In the genomic region with DNA sequence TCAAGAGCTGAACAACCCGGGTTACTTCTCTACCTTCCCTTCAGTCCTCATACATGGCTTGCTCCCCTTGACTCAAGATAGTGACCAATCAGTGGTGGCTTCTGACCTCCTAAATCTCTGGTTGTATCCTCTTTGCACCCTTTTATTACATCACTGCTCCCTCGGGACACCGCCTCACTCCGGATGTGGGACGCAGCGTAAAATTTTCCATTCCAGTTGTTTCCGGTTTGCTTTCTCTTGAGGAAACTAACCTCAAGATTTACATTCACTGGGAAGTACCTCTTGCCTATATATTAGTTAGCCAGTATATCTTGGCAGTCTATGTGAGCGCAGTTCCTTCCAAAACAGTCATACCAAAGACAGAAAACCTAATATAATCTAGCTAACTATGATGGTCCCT, we compare ENCODE assay signal across 1 mouse cellular context.
A peak's percentile ranks its signal among the peaks of the same experiment; 100 is the strongest.
TF ChIP-seq lines count a peak whose summit lies in the region.

No protein-coding gene starts in this region.

TF ChIP-seq in CH12.LX, 34 proteins besides CTCF, POLR2A, EP300 and RAD21 (continued from another document):
- TF ChIP-seq ZNF384 (IDR thresholded peaks at IDR 0.05; ENCODE audit: low read depth, low read length) (no peak), MAFK (IDR thresholded peaks at IDR 0.05; ENCODE audit: insufficient replicate concordance, low read length) (peak; percentile 83), ETS1 (conservative IDR thresholded peaks at IDR 0.05; ENCODE audit: low read depth, low read length) (peak; percentile 91), JUND (conservative IDR thresholded peaks at IDR 0.05; ENCODE audit: low read depth, low read length) (peak; percentile 80), MEF2A (IDR thresholded peaks at IDR 0.05; ENCODE audit: borderline replicate concordance, low read depth, low read length) (peak; percentile 76), ZC3H11A (IDR thresholded peaks at IDR 0.05; ENCODE audit: low read depth, low read length) (no peak), NRF1 (IDR thresholded peaks at IDR 0.05; ENCODE audit: low read depth, low read length) (no peak), POLR2AphosphoS2 (IDR thresholded peaks at IDR 0.05; ENCODE audit: low read depth, low read length) (no peak), IRF4 (IDR thresholded peaks at IDR 0.05; ENCODE audit: low read depth, low read length) (peak; percentile 39), CHD2 (IDR thresholded peaks at IDR 0.05; ENCODE audit: low read length) (peak; percentile 19; the same call in 1 of the 2 replicates), BHLHE40 (IDR thresholded peaks at IDR 0.05; ENCODE audit: low read depth, low read length) (peak; percentile 84), CHD1 (IDR thresholded peaks at IDR 0.05; ENCODE audit: low read depth, low read length) (no peak), TBP (conservative IDR thresholded peaks at IDR 0.05; ENCODE audit: low read depth, low read length) (no peak), PAX5 (IDR thresholded peaks at IDR 0.05; ENCODE audit: low read length) (no peak), KAT2A (IDR thresholded peaks at IDR 0.05; ENCODE audit: insufficient replicate concordance, low read length) (0 out of 2 replicates have a peak, but pooled peaks have one; percentile 53), JUN (IDR thresholded peaks at IDR 0.05; ENCODE audit: insufficient read depth, low read depth, low read length) (peak; percentile 83; the same call in 1 of the 2 replicates), USF1 (IDR thresholded peaks at IDR 0.05; ENCODE audit: low read depth, low read length) (no peak), MAX (IDR thresholded peaks at IDR 0.05; ENCODE audit: low read length) (no peak), HCFC1 (IDR thresholded peaks at IDR 0.05; ENCODE audit: low read depth, low read length) (peak; percentile 30; the same call in 1 of the 2 replicates), UBTF (IDR thresholded peaks at IDR 0.05; ENCODE audit: low read depth, low read length) (no peak), ELF1 (IDR thresholded peaks at IDR 0.05; ENCODE audit: low read depth, low read length) (no peak), NELFE (IDR thresholded peaks at IDR 0.05; ENCODE audit: low read depth, low read length) (no peak), MAZ (IDR thresholded peaks at IDR 0.05; ENCODE audit: low read depth, low read length) (no peak), MYC (IDR thresholded peaks at IDR 0.05; ENCODE audit: low read depth, low read length) (no peak; the same call in 1 of the 2 replicates)
